Comparison of ENCODE assay signal across 8 mouse cellular contexts in the genomic region with DNA sequence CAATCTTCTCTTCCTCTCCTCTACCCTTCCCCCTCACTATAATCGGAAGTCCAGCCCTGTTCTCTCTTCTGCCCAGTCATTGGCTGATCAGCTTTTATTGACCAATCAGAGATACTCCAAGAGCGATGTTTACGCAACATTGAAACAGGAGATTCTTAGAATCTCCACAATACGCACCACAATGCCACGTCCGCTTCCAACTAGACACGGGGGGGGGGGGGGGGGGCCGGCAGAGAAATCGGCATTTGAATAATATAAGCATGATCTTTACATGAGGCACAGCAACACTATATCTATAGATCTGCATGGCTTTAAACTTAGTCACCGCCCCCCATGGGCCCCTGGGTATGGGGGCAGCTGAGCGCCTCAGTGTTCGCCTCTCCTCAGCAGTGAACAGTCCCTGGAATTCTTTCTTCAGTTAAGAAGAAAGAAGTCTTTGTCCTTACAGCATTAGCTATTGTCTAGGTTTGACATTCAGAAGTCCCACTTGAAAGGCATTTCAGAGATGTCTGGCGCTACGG. TPM values are rescaled to one million over a fixed set of nuclear protein-coding genes. Genes with fewer than 3 reads are reported as not detected.
DNase-seq lines count a peak whose midpoint lies in the region; ATAC-seq and TF ChIP-seq lines count a peak whose summit lies in the region.

No protein-coding gene starts in this region.

- ATAC-seq in embryonic facial prominence, embryonic 12.5 days (ENCODE audit: insufficient number of reproducible peaks, insufficient read depth, low FRiP score, low TSS enrichment), result peak; percentile 76; the same call in 1 of the 2 replicates
- ATAC-seq in intestine, embryonic 16.5 days, result peak; percentile 30
- peak; percentile 97 for ATAC-seq in neural tube, embryonic 13.5 days (ENCODE audit: low read depth)

- no peak overlapping the region for H3K4me3 ChIP-seq in liver, adult 2 months (ENCODE audit: insufficient read depth, low read depth, low read length)
- H3K4me3 ChIP-seq in embryonic facial prominence, embryonic 12.5 days, result peak overlapping the region; percentile 15
- no peak overlapping the region for H3K4me3 ChIP-seq in intestine, embryonic 16.5 days (ENCODE audit: low read length)
- H3K4me3 ChIP-seq in neural tube, embryonic 13.5 days, result peak overlapping the region; percentile 40

- H3K79me2 ChIP-seq in liver, adult 2 months (ENCODE audit: control insufficient read depth, insufficient read depth, low read length), result no peaks in the 10 kb centered on the region

- H3K4me1 ChIP-seq in liver, adult 2 months (ENCODE audit: control insufficient read depth, insufficient read depth, low read length), result peaks cover under 1% of the 10 kb centered on the region; the same call in 1 of the 2 replicates
- H3K4me1 ChIP-seq in embryonic facial prominence, embryonic 12.5 days, result peaks cover 18% of the 10 kb centered on the region
- H3K4me1 ChIP-seq in intestine, embryonic 16.5 days (ENCODE audit: control insufficient read depth, insufficient read depth, low read length), result peaks cover 2% of the 10 kb centered on the region
- peaks cover 11% of the 10 kb centered on the region for H3K4me1 ChIP-seq in neural tube, embryonic 13.5 days (replicated peaks)

- TF ChIP-seq CTCF in liver, adult 2 months (IDR thresholded peaks at IDR 0.05; ENCODE audit: low read depth, low read length), result no peak

- no peak for TF ChIP-seq POLR2A in liver, adult 2 months (IDR thresholded peaks at IDR 0.05; ENCODE audit: extremely low read depth, insufficient read depth, low read length)

- H3K27ac ChIP-seq in liver, adult 2 months (replicated peaks; ENCODE audit: insufficient read depth, low read depth, low read length), result no peak overlapping the region
- H3K27ac ChIP-seq in embryonic facial prominence, embryonic 12.5 days, result peak overlapping the region; percentile 50
- H3K27ac ChIP-seq in intestine, embryonic 16.5 days (ENCODE audit: low read length), result no peak overlapping the region
- peak overlapping the region; percentile 72 for H3K27ac ChIP-seq in neural tube, embryonic 13.5 days (replicated peaks)

- no peak overlapping the region for H3K9ac ChIP-seq in liver, adult 2 months (ENCODE audit: low read depth, low read length)
- no peak overlapping the region for H3K9ac ChIP-seq in embryonic facial prominence, embryonic 12.5 days
- no peak overlapping the region for H3K9ac ChIP-seq in intestine, embryonic 16.5 days (ENCODE audit: low read depth, low read length)
- peak overlapping the region; percentile 63 for H3K9ac ChIP-seq in neural tube, embryonic 13.5 days

- no peaks in the 10 kb centered on the region for H3K36me3 ChIP-seq in liver, adult 2 months (ENCODE audit: control insufficient read depth, insufficient read depth, low read length)
- no peaks in the 10 kb centered on the region for H3K36me3 ChIP-seq in embryonic facial prominence, embryonic 12.5 days
- no peaks in the 10 kb centered on the region for H3K36me3 ChIP-seq in intestine, embryonic 16.5 days (ENCODE audit: control insufficient read depth, insufficient read depth, low read length)
- H3K36me3 ChIP-seq in neural tube, embryonic 13.5 days, result no peaks in the 10 kb centered on the region

- DNase-seq in liver, adult 2 months (ENCODE audit: extremely low read depth, low read depth, low spot score), result peak; percentile 8
- no peak for DNase-seq in liver
- DNase-seq in gastrocnemius, postnatal 10 days, result no peak
- DNase-seq in thymus, postnatal 4 days, result no peak
- DNase-seq in urinary bladder, postnatal 10 days (ENCODE audit: low spot score), result no peak

- no peaks in the 10 kb centered on the region for H3K9me3 ChIP-seq in embryonic facial prominence, embryonic 12.5 days
- no peaks in the 10 kb centered on the region for H3K9me3 ChIP-seq in intestine, embryonic 16.5 days (ENCODE audit: control insufficient read depth, low read length)
- no peaks in the 10 kb centered on the region for H3K9me3 ChIP-seq in neural tube, embryonic 13.5 days

- H3K27me3 ChIP-seq in liver, adult 2 months (ENCODE audit: control insufficient read depth, insufficient read depth, low read length), result no peaks in the 10 kb centered on the region
- H3K27me3 ChIP-seq in embryonic facial prominence, embryonic 12.5 days, result no peaks in the 10 kb centered on the region
- H3K27me3 ChIP-seq in intestine, embryonic 16.5 days (replicated peaks; ENCODE audit: control insufficient read depth, insufficient read depth, low read length), result no peaks in the 10 kb centered on the region
- H3K27me3 ChIP-seq in neural tube, embryonic 13.5 days, result no peaks in the 10 kb centered on the region

- peak overlapping the region; percentile 32 for H3K4me2 ChIP-seq in embryonic facial prominence, embryonic 12.5 days (replicated peaks)
- H3K4me2 ChIP-seq in intestine, embryonic 16.5 days (ENCODE audit: low read depth, low read length), result no peak overlapping the region
- H3K4me2 ChIP-seq in neural tube, embryonic 13.5 days, result peak overlapping the region; percentile 62

- whole genome bisulfite sequencing in liver, adult 2 months, result 72% methylated on average over 14 of the region's 14 CpGs
- WGBS in embryonic facial prominence, embryonic 12.5 days, result 30% methylated on average over 14 of the region's 14 CpGs
- WGBS in intestine, embryonic 16.5 days, result 62% methylated on average over 14 of the region's 14 CpGs
- 11% methylated on average over 14 of the region's 14 CpGs for WGBS in neural tube, embryonic 13.5 days

RNA-seq across cellular contexts. Expression of gene Nhlrc1, which starts 39.6 kb away (rescaled TPM):
- total RNA-seq in liver, adult 2 months (2014; rRNA removed), result 0.40 and 0.83 TPM in 2 replicates
- 1.8 and 2.9 TPM in 2 replicates for polyA plus RNA-seq in liver, adult 2 months (2012; rRNA removed)
- 4.9 and 5.7 TPM in 2 replicates for polyA plus RNA-seq in embryonic facial prominence, embryonic 12.5 days (2016; fragmentation: Nextera tagmentation; extraction: Ambion mirVana)
- 2.9 and 3.1 TPM in 2 replicates for polyA plus RNA-seq in intestine, embryonic 16.5 days (2015; fragmentation: Nextera tagmentation; extraction: Ambion mirVana)
- polyA plus RNA-seq in neural tube, embryonic 13.5 days (2015; fragmentation: Nextera tagmentation; extraction: Ambion mirVana), result 9.2 and 11.9 TPM in 2 replicates
- total RNA-seq in gastrocnemius, postnatal 10 days (2021), result 1 to 10 TPM; 3.1 to 3.4 TPM

RNA-seq across cellular contexts. Expression of gene Kif13a, which starts 45.4 kb away (rescaled TPM):
- total RNA-seq in liver, adult 2 months (2014; rRNA removed), result 10.5 and 11.1 TPM in 2 replicates
- polyA plus RNA-seq in liver, adult 2 months (2012; rRNA removed), result 6.6 TPM in 2 replicates
- polyA plus RNA-seq in embryonic facial prominence, embryonic 12.5 days (2016; fragmentation: Nextera tagmentation; extraction: Ambion mirVana), result 22.9 and 27.8 TPM in 2 replicates
- polyA plus RNA-seq in intestine, embryonic 16.5 days (2015; fragmentation: Nextera tagmentation; extraction: Ambion mirVana), result 6.2 and 7.6 TPM in 2 replicates
- 12.1 and 12.2 TPM in 2 replicates for polyA plus RNA-seq in neural tube, embryonic 13.5 days (2015; fragmentation: Nextera tagmentation; extraction: Ambion mirVana)
- total RNA-seq in gastrocnemius, postnatal 10 days (2021), result 10 to 100 TPM; 55.7 to 60.3 TPM

Comparison
In these comparisons a context has a peak if more than half of its experiments do, and no peak if none do; other contexts are left out.
1. H3K27ac ChIP-seq: peak in embryonic facial prominence, embryonic 12.5 days (single experiment) and neural tube, embryonic 13.5 days (single experiment); none in liver, adult 2 months (single experiment) and intestine, embryonic 16.5 days (single experiment).
2. H3K4me3 ChIP-seq: peak in embryonic facial prominence, embryonic 12.5 days (single experiment) and neural tube, embryonic 13.5 days (single experiment); none in liver, adult 2 months (single experiment) and intestine, embryonic 16.5 days (single experiment).
3. ATAC-seq: peak in every context shown above with its lines; median percentile 97 in neural tube, embryonic 13.5 days; 76 in embryonic facial prominence, embryonic 12.5 days; 30 in intestine, embryonic 16.5 days.